Mouse (Mus musculus): ENCODE measurements around the gene Phf3. TPM values are rescaled to one million over a fixed set of nuclear protein-coding genes. Genes with fewer than 3 reads are reported as not detected.
"Not testable (repeated sequence)": the region's sequence is repeated elsewhere in the genome, so short reads cannot be mapped to it uniquely, and the experiment has no call there.

The Phf3 gene
- polyA plus RNA-seq, 1 experiment = 6.0 TPM

DNA sequence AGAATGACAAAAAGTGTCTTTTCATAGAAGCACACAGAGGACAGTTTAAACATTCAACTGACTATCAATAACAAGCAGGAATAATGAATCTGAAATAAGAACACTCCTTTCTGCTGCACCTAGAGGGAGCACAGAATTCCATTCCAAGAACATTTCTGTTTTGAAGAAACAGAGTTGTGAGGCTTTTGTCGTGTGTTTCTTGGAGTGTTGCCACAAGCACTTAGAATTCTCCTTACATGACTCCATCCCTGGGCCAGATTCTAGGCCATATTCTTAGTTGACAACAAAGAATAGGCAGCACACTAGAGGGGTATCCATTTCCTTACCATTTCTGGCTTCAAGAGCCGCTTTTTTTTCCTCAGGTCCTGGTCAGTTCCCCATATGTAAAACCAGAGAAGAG lies 97.5 kb downstream of the Phf3 start:
- DNase-seq (ENCODE audit: low read depth, low spot score) = no peak
- 53% methylated on average over 2 of the region's 2 CpGs for WGBS

DNA sequence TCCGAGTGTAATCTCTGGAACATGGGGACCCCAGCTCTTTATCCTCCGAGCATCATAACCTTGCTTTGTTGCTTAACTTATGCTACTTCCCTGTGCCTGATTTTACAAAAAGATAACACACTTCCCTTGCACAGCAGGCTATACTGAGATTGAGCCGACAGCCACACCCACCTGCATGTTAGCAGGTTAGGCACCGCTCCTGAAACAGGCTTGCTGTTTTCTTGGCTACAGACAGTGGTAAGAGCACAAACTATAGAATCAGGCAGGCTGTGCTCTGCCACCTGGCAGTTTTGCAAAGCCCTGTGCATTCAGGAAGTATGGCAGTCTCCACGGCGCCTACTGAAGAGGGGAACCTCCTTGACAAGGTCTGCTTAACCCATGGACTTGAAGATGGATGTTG lies 100.1 kb downstream of the Phf3 start:
- no peak for DNase-seq (ENCODE audit: low read depth, low spot score)
- 57% methylated on average over 6 of the region's 6 CpGs for WGBS

DNA sequence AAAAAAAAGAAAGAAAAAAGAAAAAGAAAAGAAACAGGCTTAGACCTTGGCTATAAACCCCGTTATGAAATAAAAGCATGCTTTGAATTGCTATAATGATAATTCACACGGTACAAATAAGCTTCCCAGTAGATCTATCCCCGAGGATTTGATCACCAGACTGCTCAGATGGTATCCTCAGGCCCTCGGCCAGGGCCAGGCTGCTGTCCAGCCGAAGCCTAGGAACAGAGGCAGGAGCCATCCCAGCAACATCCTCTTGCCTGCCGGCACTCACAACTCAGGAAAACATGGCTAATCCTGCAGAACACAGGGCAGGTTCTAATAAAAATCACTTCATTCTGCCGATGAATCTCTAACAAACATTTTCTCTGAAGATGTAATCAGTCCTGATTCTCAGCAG lies 100.9 kb downstream of the Phf3 start:
- no peak for DNase-seq (ENCODE audit: low read depth, low spot score)
- 72% methylated on average over 7 of the region's 7 CpGs for WGBS

DNA sequence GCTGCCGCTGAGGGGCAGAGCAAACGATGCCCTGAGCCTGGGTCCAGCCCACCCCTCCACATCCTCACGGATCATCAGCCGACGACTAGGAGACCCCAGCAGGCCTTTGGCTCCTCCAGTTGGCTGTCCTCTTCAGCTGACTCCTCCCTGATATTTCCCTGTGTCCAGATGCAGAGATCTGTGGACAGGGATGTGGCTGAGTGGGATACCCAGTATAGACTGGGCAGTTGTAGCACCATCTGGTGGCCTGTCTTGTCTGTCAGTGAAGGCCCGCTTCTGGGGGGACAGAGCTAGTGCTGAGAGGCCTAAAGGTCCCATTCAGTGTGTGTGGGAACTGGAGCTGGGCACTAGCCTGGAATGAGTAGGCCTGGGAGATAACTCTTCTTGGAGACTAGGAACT lies 101.9 kb downstream of the Phf3 start:
- no peak for DNase-seq (ENCODE audit: low read depth, low spot score)

DNA sequence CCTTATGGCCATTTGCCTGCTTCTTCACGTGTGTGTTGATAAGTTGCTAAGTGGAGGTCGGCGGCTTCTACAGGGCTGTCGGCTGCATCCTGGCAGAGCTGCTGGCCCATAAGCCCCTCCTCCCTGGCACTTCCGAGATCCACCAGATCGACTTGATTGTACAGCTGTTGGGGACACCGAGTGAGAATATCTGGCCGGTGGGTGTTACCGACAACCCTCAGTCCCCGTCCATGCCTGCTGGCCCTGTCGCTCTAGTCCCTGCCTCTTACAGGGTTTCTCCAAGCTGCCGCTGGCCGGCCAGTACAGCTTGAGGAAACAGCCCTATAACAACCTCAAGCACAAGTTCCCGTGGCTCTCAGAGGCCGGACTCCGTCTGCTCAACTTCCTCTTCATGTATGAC lies 103.1 kb downstream of the Phf3 start:
- WGBS = 82% methylated on average over 13 of the region's 16 CpGs

More for the DNA sequence above, 101.9 kb downstream of the Phf3 start:
- 70% methylated on average over 6 of the region's 6 CpGs for WGBS

DNA sequence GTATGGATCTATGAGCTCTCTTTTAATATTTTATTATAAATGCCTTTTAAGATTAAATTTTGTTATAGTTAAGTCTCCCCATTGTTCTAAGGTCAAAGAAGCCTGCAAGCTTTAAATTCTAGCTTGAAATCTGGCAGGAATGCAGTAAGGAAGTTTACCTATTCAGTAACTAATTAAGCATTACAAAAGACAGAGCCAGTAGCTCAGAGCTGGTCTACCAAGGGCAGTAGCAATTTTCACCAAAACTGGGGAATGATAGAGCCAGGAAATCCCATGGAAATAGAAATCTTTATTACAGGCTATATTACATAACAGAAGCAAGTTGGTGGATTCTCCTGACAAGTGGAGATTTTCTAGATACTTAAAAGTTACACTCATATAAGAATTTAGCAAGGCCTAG lies 116.9 kb downstream of the Phf3 start:
- no peak for DNase-seq (ENCODE audit: low read depth, low spot score)

More for the DNA sequence above, 103.1 kb downstream of the Phf3 start:
- DNase-seq (ENCODE audit: low read depth, low spot score) = not testable (repeated sequence)

DNA sequence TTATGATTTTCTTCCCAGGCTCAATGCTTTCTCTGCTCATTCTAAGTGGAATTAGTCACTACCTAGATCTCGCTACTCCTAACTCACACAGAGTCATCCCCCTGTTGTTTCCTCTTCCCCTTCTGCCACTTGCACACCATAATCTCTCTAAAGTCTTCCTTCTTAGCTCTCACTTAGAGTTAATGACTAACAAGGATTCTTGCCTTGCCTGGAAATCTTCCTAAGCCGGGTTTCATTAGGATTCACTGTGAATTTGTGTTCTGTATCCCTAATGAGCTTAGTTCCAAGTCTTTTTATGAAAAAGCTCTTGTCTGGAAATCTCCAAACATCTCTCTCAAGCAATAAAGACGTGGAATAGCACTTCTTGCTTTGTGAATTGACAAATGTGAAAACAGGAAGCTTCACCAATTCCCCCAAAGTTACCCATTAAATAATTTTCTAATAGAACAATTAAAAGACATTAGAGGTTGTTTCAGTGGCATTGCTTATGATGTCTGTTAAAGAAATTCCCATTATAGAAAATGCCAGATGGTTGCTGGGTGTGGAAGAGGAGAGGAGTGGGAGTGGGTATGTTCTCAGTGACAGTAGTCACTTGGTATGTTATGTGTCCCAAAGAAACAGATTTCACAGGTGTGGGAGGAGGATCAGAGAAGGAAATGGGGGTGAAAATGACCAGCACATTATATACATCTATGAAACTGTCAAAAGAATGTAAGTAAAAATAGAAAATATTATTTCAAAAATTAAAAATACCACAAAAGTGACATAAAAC lies 118.1 kb downstream of the Phf3 start:
- no peak for DNase-seq (ENCODE audit: low read depth, low spot score)

More for the DNA sequence above, 118.1 kb downstream of the Phf3 start:
- WGBS = 47% methylated on average over 3 of the region's 3 CpGs

Other genes with a start within 250 kb of the Phf3 start
- not detected in 2 replicates for gene AC153137.1, start 104.0 kb upstream of the Phf3 start, polyA plus RNA-seq (2012; rRNA removed)

Data from large intestine, adult 2 months (tissue).